Mouse (Mus musculus): ENCODE data around the gene Dlst. TPM values are rescaled to one million over a fixed set of nuclear protein-coding genes. Genes with fewer than 3 reads are reported as not detected.
"Not testable (repeated sequence)": the region's sequence is repeated elsewhere in the genome, so short reads cannot be mapped to it uniquely, and the experiment has no call there.

Dlst gene
- polyA plus RNA-seq, 1 experiment from 2014 or later, result 63.2 TPM

DNA sequence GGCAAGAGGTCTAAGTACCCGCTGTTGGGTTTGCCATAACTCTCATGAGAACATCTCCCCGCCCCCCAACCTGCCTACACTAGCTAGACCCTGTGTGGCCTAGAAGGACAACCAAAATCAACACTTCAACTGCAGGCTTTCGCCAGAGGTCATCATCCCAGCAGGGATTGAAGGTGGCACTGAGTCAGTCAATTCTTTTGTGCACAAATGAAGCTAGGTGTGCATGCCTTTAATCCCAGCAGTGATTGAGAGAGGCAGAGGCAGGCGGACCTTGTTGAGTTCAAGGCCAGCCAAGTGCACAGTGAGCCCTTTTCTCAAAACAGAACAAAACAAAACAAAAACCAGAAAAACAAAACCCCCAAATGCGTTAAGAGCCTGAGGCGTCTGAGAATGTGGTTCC lies 30.5 kb downstream of the Dlst start:
- no peaks in the 10 kb centered on the region for H3K27me3 ChIP-seq (ENCODE audit: control insufficient read depth, insufficient read depth, low read length)
- DNase-seq (ENCODE audit: low spot score) (no peak), ATAC-seq (ENCODE audit: low FRiP score, low TSS enrichment) (no peak)
- no peaks in the 10 kb centered on the region for H3K4me1 ChIP-seq (replicated peaks; ENCODE audit: control insufficient read depth, insufficient read depth)
- TF ChIP-seq CTCF (IDR thresholded peaks at IDR 0.05; ENCODE audit: low read depth), result no peak
- no peak for TF ChIP-seq EP300 (optimal IDR thresholded peaks at IDR 0.05)
- no peak overlapping the region for H3K4me3 ChIP-seq (ENCODE audit: low read depth, low read length)
- no peak overlapping the region for H3K27ac ChIP-seq (replicated peaks)
- H3K9ac ChIP-seq (ENCODE audit: low read length), result no peak overlapping the region
- no peak overlapping the region for H3K4me2 ChIP-seq (replicated peaks; ENCODE audit: low read depth)
- no peaks in the 10 kb centered on the region for H3K36me3 ChIP-seq (ENCODE audit: control insufficient read depth, insufficient read depth, low read length)
- no peaks in the 10 kb centered on the region for H3K9me3 ChIP-seq (ENCODE audit: control insufficient read depth, low read length)
- WGBS, result 82% methylated on average over 6 of the region's 6 CpGs

DNA sequence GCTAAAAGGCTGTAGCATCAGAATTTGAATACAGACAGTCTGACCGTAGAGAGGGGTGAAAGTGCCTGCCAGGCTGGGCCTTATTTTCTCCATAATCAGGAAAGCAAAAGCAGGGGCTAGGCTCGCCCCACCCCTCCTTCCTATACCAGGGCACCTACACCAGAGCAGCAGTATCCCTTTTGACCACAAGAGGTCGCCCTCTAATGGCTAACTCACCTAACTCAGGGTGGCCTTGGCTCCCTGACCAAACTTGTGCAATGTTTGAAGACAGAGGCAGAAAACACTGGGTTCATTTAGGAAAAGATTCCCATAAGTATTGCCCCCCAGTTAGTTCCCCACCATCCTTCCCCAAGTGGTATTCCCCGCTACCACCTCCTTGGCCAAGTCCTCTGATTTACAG lies 32.2 kb downstream of the Dlst start:
- H3K4me3 ChIP-seq (ENCODE audit: low read depth, low read length), result no peak overlapping the region
- no peaks in the 10 kb centered on the region for H3K36me3 ChIP-seq (ENCODE audit: control insufficient read depth, insufficient read depth, low read length)
- H3K9me3 ChIP-seq (ENCODE audit: control insufficient read depth, low read length), result no peaks in the 10 kb centered on the region
- no peak overlapping the region for H3K9ac ChIP-seq (ENCODE audit: low read length)
- ATAC-seq (ENCODE audit: low FRiP score, low TSS enrichment) (peak; percentile 76), DNase-seq (ENCODE audit: low spot score) (peak; percentile 85)
- no peak overlapping the region for H3K4me2 ChIP-seq (replicated peaks; ENCODE audit: low read depth)
- WGBS, result 20% methylated on average over 4 of the region's 4 CpGs
- H3K27ac ChIP-seq (replicated peaks), result no peak overlapping the region
- no peaks in the 10 kb centered on the region for H3K4me1 ChIP-seq (replicated peaks; ENCODE audit: control insufficient read depth, insufficient read depth)
- no peaks in the 10 kb centered on the region for H3K27me3 ChIP-seq (ENCODE audit: control insufficient read depth, insufficient read depth, low read length)
- TF ChIP-seq CTCF (IDR thresholded peaks at IDR 0.05; ENCODE audit: low read depth) (peak; percentile 96), EP300 (optimal IDR thresholded peaks at IDR 0.05) (no peak)

DNA sequence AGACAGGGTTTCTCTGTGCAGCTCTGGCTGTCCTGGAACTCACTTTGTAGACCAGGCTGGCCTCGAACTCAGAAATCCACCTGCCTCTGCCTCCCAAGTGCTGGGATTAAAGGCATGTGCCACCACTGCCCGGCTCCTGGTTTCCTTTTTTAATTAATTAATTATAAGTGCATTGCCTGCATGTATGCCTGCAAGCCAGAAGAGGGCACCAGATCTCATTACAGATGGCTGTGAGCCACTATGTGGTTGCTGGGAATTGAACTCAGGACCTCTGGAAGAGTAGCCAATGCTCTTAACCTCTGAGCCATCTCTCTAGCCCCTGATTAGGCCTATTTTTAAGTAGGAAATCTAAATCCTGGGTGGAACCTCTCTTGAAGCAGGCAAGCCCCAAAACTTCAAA lies 33.6 kb downstream of the Dlst start:
- H3K4me3 ChIP-seq (ENCODE audit: low read depth, low read length); DNase-seq (ENCODE audit: low spot score); H3K4me1 ChIP-seq (replicated peaks; ENCODE audit: control insufficient read depth, insufficient read depth); H3K9ac ChIP-seq (ENCODE audit: low read length); H3K4me2 ChIP-seq (replicated peaks; ENCODE audit: low read depth); H3K9me3 ChIP-seq (ENCODE audit: control insufficient read depth, low read length); H3K27me3 ChIP-seq (ENCODE audit: control insufficient read depth, insufficient read depth, low read length); ATAC-seq (ENCODE audit: low FRiP score, low TSS enrichment); H3K27ac ChIP-seq (replicated peaks); H3K36me3 ChIP-seq (ENCODE audit: control insufficient read depth, insufficient read depth, low read length): not testable (repeated sequence)
- WGBS, result 74% methylated on average over 2 of the region's 2 CpGs
- TF ChIP-seq CTCF (IDR thresholded peaks at IDR 0.05; ENCODE audit: low read depth), result peak; percentile 56

DNA sequence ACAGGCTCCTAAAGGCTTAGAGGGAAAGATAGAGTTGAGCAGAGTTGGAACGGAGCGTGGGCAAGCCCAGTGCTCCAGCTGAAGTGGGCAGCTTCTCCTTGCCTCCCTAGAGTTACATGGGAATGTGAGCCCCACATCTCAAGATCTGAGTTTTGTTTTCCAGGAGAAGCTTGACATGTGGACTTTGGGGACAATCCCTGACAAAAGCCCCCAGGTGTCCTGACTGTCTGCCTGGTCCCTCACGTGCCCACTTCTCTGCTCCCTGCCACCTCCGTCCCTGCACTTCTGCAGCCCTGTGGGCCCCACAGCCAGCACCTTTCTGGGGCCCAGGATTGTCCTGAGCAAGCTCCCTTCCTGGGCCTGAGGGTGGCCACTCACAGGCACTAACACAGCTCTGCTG lies 34.2 kb downstream of the Dlst start:
- H3K27ac ChIP-seq (replicated peaks), result no peak overlapping the region
- DNase-seq (ENCODE audit: low spot score), result no peak
- no peak overlapping the region for H3K4me3 ChIP-seq (ENCODE audit: low read depth, low read length)
- 95% methylated on average over 4 of the region's 4 CpGs for WGBS
- H3K27me3 ChIP-seq (ENCODE audit: control insufficient read depth, insufficient read depth, low read length), result no peaks in the 10 kb centered on the region
- H3K4me2 ChIP-seq (replicated peaks; ENCODE audit: low read depth), result no peak overlapping the region
- no peaks in the 10 kb centered on the region for H3K9me3 ChIP-seq (ENCODE audit: control insufficient read depth, low read length)
- no peaks in the 10 kb centered on the region for H3K36me3 ChIP-seq (ENCODE audit: control insufficient read depth, insufficient read depth, low read length)
- ATAC-seq (ENCODE audit: low FRiP score, low TSS enrichment), result no peak
- H3K4me1 ChIP-seq (replicated peaks; ENCODE audit: control insufficient read depth, insufficient read depth), result no peaks in the 10 kb centered on the region
- TF ChIP-seq CTCF (IDR thresholded peaks at IDR 0.05; ENCODE audit: low read depth) (no peak), EP300 (optimal IDR thresholded peaks at IDR 0.05) (no peak)
- no peak overlapping the region for H3K9ac ChIP-seq (ENCODE audit: low read length)

- H3K27ac ChIP-seq (replicated peaks), result no peak overlapping the region; the same call in 1 of the 2 replicates
- TF ChIP-seq CTCF (IDR thresholded peaks at IDR 0.05; ENCODE audit: low read depth) (no peak), EP300 (optimal IDR thresholded peaks at IDR 0.05) (no peak)
- WGBS, result 52% methylated on average over 9 of the region's 9 CpGs
- no peaks in the 10 kb centered on the region for H3K4me1 ChIP-seq (replicated peaks; ENCODE audit: control insufficient read depth, insufficient read depth)
- H3K36me3 ChIP-seq (ENCODE audit: control insufficient read depth, insufficient read depth, low read length), result no peaks in the 10 kb centered on the region
- H3K4me2 ChIP-seq (replicated peaks; ENCODE audit: low read depth), result no peak overlapping the region
- no peak for DNase-seq (ENCODE audit: low spot score)
- no peak; the same call in 1 of the 2 replicates for ATAC-seq (ENCODE audit: low FRiP score, low TSS enrichment)
- H3K4me3 ChIP-seq (ENCODE audit: low read depth, low read length), result no peak overlapping the region
- H3K9ac ChIP-seq (ENCODE audit: low read length), result no peak overlapping the region
- no peaks in the 10 kb centered on the region for H3K9me3 ChIP-seq (ENCODE audit: control insufficient read depth, low read length)
- no peaks in the 10 kb centered on the region for H3K27me3 ChIP-seq (ENCODE audit: control insufficient read depth, insufficient read depth, low read length)
These were observed 35.0 kb downstream of the Dlst start for GRCm38 (mm10) chr12:85145630-85146029.

- no peaks in the 10 kb centered on the region for H3K27me3 ChIP-seq (ENCODE audit: control insufficient read depth, insufficient read depth, low read length)
- H3K4me1 ChIP-seq (replicated peaks; ENCODE audit: control insufficient read depth, insufficient read depth), result no peaks in the 10 kb centered on the region
- WGBS, result 35% methylated on average over 9 of the region's 11 CpGs
- no peak overlapping the region for H3K4me2 ChIP-seq (replicated peaks; ENCODE audit: low read depth)
- TF ChIP-seq EP300 (optimal IDR thresholded peaks at IDR 0.05), result no peak
- no peak for TF ChIP-seq CTCF (IDR thresholded peaks at IDR 0.05; ENCODE audit: low read depth)
- no peak overlapping the region; the same call in 1 of the 2 replicates for H3K27ac ChIP-seq (replicated peaks)
- no peaks in the 10 kb centered on the region for H3K36me3 ChIP-seq (ENCODE audit: control insufficient read depth, insufficient read depth, low read length)
- no peak overlapping the region for H3K9ac ChIP-seq (ENCODE audit: low read length)
- DNase-seq (ENCODE audit: low spot score), result no peak
- no peak overlapping the region for H3K4me3 ChIP-seq (ENCODE audit: low read depth, low read length)
- no peaks in the 10 kb centered on the region for H3K9me3 ChIP-seq (ENCODE audit: control insufficient read depth, low read length)
- ATAC-seq (ENCODE audit: low FRiP score, low TSS enrichment), result 0 out of 2 replicates have a peak, but pooled peaks have one; percentile 19
These were observed 35.7 kb downstream of the Dlst start for GRCm38 (mm10) chr12:85146355-85146754.
